In the genomic region with DNA sequence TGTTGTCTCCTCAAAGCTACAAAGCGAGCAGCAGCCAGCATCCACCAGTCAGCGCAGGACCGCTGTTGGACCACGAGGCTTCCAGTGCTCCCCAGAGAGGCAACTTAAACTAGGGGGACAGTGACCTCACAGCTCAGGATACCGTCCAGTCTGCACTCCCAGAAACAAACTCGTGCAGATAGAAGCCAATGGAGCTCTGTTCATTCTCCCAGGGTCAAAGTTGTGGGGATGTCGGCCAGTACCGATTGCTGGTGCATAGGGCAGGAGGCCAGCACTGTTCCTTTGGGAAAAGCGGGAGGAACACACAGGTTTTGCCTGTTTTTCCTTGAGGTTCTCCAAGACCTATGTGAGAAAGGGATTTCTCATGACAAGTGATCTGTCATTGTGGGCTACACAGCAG, we compare ENCODE assay signal across 11 mouse cellular contexts.
"Had no signal": no experiment of that assay in that cellular context is flagged by ENCODE, and none has a peak within 500 bp of the region (broad histone marks: within the 10 kb centered on the region; RNA-seq: fewer than 3 reads in every experiment).

No protein-coding gene starts in this region.

- H3K4me3 ChIP-seq: left cerebral cortex, adult 2 months; limb, embryonic 10.5 days; liver, embryonic 13.5 days; lung, embryonic 15.5 days; megakaryocyte, embryonic 14.5 days had no signal

- H3K27me3 ChIP-seq: liver, embryonic 13.5 days; lung, embryonic 15.5 days had no signal

- DNase-seq: kidney, postnatal 25 days; liver, embryonic 13.5 days; liver, postnatal 0 days; lung, postnatal 14 days; right cerebral cortex, postnatal 14 days; thymus, postnatal 4 days had no signal

- H3K4me1 ChIP-seq: liver, embryonic 13.5 days; megakaryocyte, embryonic 14.5 days had no signal

- H3K27ac ChIP-seq: left cerebral cortex, adult 2 months; limb, embryonic 10.5 days; liver, embryonic 13.5 days; lung, embryonic 15.5 days; macrophage had no signal

- H3K36me3 ChIP-seq: liver, embryonic 13.5 days; lung, embryonic 15.5 days had no signal

- H3K9me3 ChIP-seq: limb, embryonic 10.5 days; liver, embryonic 13.5 days; lung, embryonic 15.5 days; megakaryocyte, embryonic 14.5 days had no signal
